Mouse (Mus musculus): ENCODE data around the gene Ttc7b. TPM values are rescaled to one million over a fixed set of nuclear protein-coding genes. Genes with fewer than 3 reads are reported as not detected.

Ttc7b gene
- polyA plus RNA-seq, 1 experiment from 2014 or later: 6.6 TPM

- ATAC-seq: no peak
- WGBS: 57% methylated on average over 9 of the region's 9 CpGs
- Histone ChIP-seq H3K4me1 (ENCODE audit: insufficient read depth, low read depth, low read length) (no peaks in the 10 kb centered on the region), H3K4me3 (ENCODE audit: low read depth, low read length) (no peak overlapping the region), H3K4me2 (replicated peaks; ENCODE audit: low read depth, low read length) (no peak overlapping the region), H3K9me3 (ENCODE audit: low read length) (no peaks in the 10 kb centered on the region), H3K9ac (replicated peaks; ENCODE audit: low read depth) (no peak overlapping the region), H3K27me3 (replicated peaks; ENCODE audit: insufficient read depth, low read length) (no peaks in the 10 kb centered on the region; the same call in 1 of the 2 replicates), H3K36me3 (ENCODE audit: insufficient read depth, low read length) (no peaks in the 10 kb centered on the region), H3K27ac (ENCODE audit: low read length) (no peak overlapping the region)
- no peak for TF ChIP-seq EP300 (IDR thresholded peaks at IDR 0.05)
- TF ChIP-seq CTCF (IDR thresholded peaks at IDR 0.05): no peak
- DNase-seq (ENCODE audit: low spot score): no peak
Measured at GRCm38 (mm10) chr12:100265546-100266309, 254.9 kb downstream of the Ttc7b start.

GRCm38 (mm10) chr12:100264941-100265340 lies 255.7 kb downstream of the Ttc7b start:
- no peaks in the 10 kb centered on the region for H3K4me1 ChIP-seq (ENCODE audit: insufficient read depth, low read depth, low read length)
- no peaks in the 10 kb centered on the region; the same call in 1 of the 2 replicates for H3K27me3 ChIP-seq (replicated peaks; ENCODE audit: insufficient read depth, low read length)
- H3K4me3 ChIP-seq (ENCODE audit: low read depth, low read length): no peak overlapping the region
- WGBS: 72% methylated on average over 4 of the region's 4 CpGs
- H3K4me2 ChIP-seq (replicated peaks; ENCODE audit: low read depth, low read length): no peak overlapping the region
- TF ChIP-seq EP300 (IDR thresholded peaks at IDR 0.05): no peak
- TF ChIP-seq CTCF (IDR thresholded peaks at IDR 0.05): no peak
- H3K9me3 ChIP-seq (ENCODE audit: low read length): no peaks in the 10 kb centered on the region
- H3K27ac ChIP-seq (ENCODE audit: low read length): no peak overlapping the region
- DNase-seq (ENCODE audit: low spot score) (no peak), ATAC-seq (no peak)
- H3K9ac ChIP-seq (replicated peaks; ENCODE audit: low read depth): no peak overlapping the region
- H3K36me3 ChIP-seq (ENCODE audit: insufficient read depth, low read length): no peaks in the 10 kb centered on the region

GRCm38 (mm10) chr12:100262846-100263245 lies 257.8 kb downstream of the Ttc7b start:
- TF ChIP-seq EP300 (IDR thresholded peaks at IDR 0.05): no peak
- no peak for TF ChIP-seq CTCF (IDR thresholded peaks at IDR 0.05)
- Histone ChIP-seq H3K9ac (replicated peaks; ENCODE audit: low read depth) (no peak overlapping the region), H3K27ac (ENCODE audit: low read length) (no peak overlapping the region), H3K4me1 (ENCODE audit: insufficient read depth, low read depth, low read length) (no peaks in the 10 kb centered on the region), H3K4me2 (replicated peaks; ENCODE audit: low read depth, low read length) (no peak overlapping the region), H3K4me3 (ENCODE audit: low read depth, low read length) (no peak overlapping the region), H3K36me3 (ENCODE audit: insufficient read depth, low read length) (no peaks in the 10 kb centered on the region), H3K27me3 (replicated peaks; ENCODE audit: insufficient read depth, low read length) (no peaks in the 10 kb centered on the region; the same call in 1 of the 2 replicates), H3K9me3 (ENCODE audit: low read length) (no peaks in the 10 kb centered on the region)
- DNase-seq (ENCODE audit: low spot score) (no peak), ATAC-seq (no peak)
- WGBS: 63% methylated on average over 6 of the region's 6 CpGs

- H3K36me3 ChIP-seq (ENCODE audit: insufficient read depth, low read length): no peaks in the 10 kb centered on the region
- ATAC-seq: no peak
- TF ChIP-seq CTCF (IDR thresholded peaks at IDR 0.05) (no peak), EP300 (IDR thresholded peaks at IDR 0.05) (no peak)
- no peaks in the 10 kb centered on the region for H3K4me1 ChIP-seq (ENCODE audit: insufficient read depth, low read depth, low read length)
- H3K4me2 ChIP-seq (replicated peaks; ENCODE audit: low read depth, low read length): no peak overlapping the region
- H3K9me3 ChIP-seq (ENCODE audit: low read length): no peaks in the 10 kb centered on the region
- H3K4me3 ChIP-seq (ENCODE audit: low read depth, low read length): no peak overlapping the region
- no peak overlapping the region for H3K9ac ChIP-seq (replicated peaks; ENCODE audit: low read depth)
- DNase-seq (ENCODE audit: low spot score): no peak
- WGBS: 82% methylated on average over 6 of the region's 6 CpGs
- H3K27me3 ChIP-seq (replicated peaks; ENCODE audit: insufficient read depth, low read length): no peaks in the 10 kb centered on the region; the same call in 1 of the 2 replicates
- H3K27ac ChIP-seq (ENCODE audit: low read length): no peak overlapping the region
Measured at GRCm38 (mm10) chr12:100261761-100262160, 258.9 kb downstream of the Ttc7b start.

- DNase-seq (ENCODE audit: low spot score): no peak
- no peak for ATAC-seq
- Histone ChIP-seq H3K9me3 (ENCODE audit: low read length) (no peaks in the 10 kb centered on the region), H3K4me1 (ENCODE audit: insufficient read depth, low read depth, low read length) (no peaks in the 10 kb centered on the region), H3K27ac (ENCODE audit: low read length) (no peak overlapping the region), H3K9ac (replicated peaks; ENCODE audit: low read depth) (no peak overlapping the region), H3K4me3 (ENCODE audit: low read depth, low read length) (no peak overlapping the region), H3K27me3 (replicated peaks; ENCODE audit: insufficient read depth, low read length) (no peaks in the 10 kb centered on the region), H3K4me2 (replicated peaks; ENCODE audit: low read depth, low read length) (no peak overlapping the region), H3K36me3 (ENCODE audit: insufficient read depth, low read length) (no peaks in the 10 kb centered on the region)
- WGBS: 42% methylated on average over 2 of the region's 2 CpGs
- TF ChIP-seq EP300 (IDR thresholded peaks at IDR 0.05) (no peak), CTCF (IDR thresholded peaks at IDR 0.05) (no peak)
Measured at GRCm38 (mm10) chr12:100260151-100260550, 260.5 kb downstream of the Ttc7b start.

GRCm38 (mm10) chr12:100257779-100258178 lies 262.8 kb downstream of the Ttc7b start:
- 62% methylated on average over 3 of the region's 3 CpGs for WGBS
- no peak for TF ChIP-seq CTCF (IDR thresholded peaks at IDR 0.05)
- no peak for TF ChIP-seq EP300 (IDR thresholded peaks at IDR 0.05)

More at GRCm38 (mm10) chr12:100257779-100258178, 262.8 kb downstream of the Ttc7b start:
- H3K9me3 ChIP-seq (ENCODE audit: low read length): no peaks in the 10 kb centered on the region
- H3K4me3 ChIP-seq (ENCODE audit: low read depth, low read length): no peak overlapping the region
- H3K27ac ChIP-seq (ENCODE audit: low read length): no peak overlapping the region
- H3K36me3 ChIP-seq (ENCODE audit: insufficient read depth, low read length): no peaks in the 10 kb centered on the region
- H3K4me1 ChIP-seq (ENCODE audit: insufficient read depth, low read depth, low read length): no peaks in the 10 kb centered on the region
- no peak for ATAC-seq
- no peak overlapping the region for H3K9ac ChIP-seq (replicated peaks; ENCODE audit: low read depth)
- H3K27me3 ChIP-seq (replicated peaks; ENCODE audit: insufficient read depth, low read length): no peaks in the 10 kb centered on the region
- DNase-seq (ENCODE audit: low spot score): no peak
- no peak overlapping the region for H3K4me2 ChIP-seq (replicated peaks; ENCODE audit: low read depth, low read length)
